ENCODE assay signal across 8 mouse cellular contexts in the genomic region with DNA sequence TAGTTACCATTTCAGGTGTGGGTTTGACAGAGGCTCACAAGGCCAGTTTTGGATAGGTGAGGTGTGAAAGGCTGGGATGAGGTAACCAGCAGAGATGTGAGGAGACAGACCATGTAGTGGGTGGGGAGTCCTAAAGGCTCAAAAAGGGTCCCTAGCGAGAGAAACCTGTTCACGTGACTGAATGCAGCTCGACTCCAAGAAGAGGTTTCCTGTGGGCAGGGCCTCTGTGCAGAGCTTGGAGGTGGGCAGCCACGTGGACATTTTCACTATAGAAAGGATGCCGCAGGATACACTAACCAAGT. TPM values are rescaled to one million over a fixed set of nuclear protein-coding genes. Genes with fewer than 3 reads are reported as not detected.
DNase-seq lines count a peak whose midpoint lies in the region; ATAC-seq and TF ChIP-seq lines count a peak whose summit lies in the region.
"Had no signal": no experiment of that assay in that cellular context is flagged by ENCODE, and none has a peak within 500 bp of the region (broad histone marks: within the 10 kb centered on the region; RNA-seq: fewer than 3 reads in every experiment).

No protein-coding gene starts in this region.

- TF ChIP-seq CTCF in lung, postnatal 0 days (IDR thresholded peaks at IDR 0.05) = no peak
- no peak for TF ChIP-seq CTCF in small intestine, adult 2 months (IDR thresholded peaks at IDR 0.05; ENCODE audit: extremely low read depth, insufficient read length, insufficient replicate concordance, low read depth, low read length)

- H3K9ac ChIP-seq in lung, postnatal 0 days (replicated peaks; ENCODE audit: low read depth) = no peak overlapping the region
- H3K9ac ChIP-seq in limb, embryonic 12.5 days (replicated peaks) = 0 out of 2 replicates have a peak overlapping the region, but pooled peaks have one; percentile 18

- H3K9me3 ChIP-seq in lung, postnatal 0 days (ENCODE audit: low read length) = no peaks in the 10 kb centered on the region
- no peaks in the 10 kb centered on the region for H3K9me3 ChIP-seq in forebrain, embryonic 10.5 days
- H3K9me3 ChIP-seq in limb, embryonic 12.5 days = no peaks in the 10 kb centered on the region

- no peaks in the 10 kb centered on the region for H3K27me3 ChIP-seq in lung, postnatal 0 days (replicated peaks; ENCODE audit: insufficient read depth, low read length)
- no peaks in the 10 kb centered on the region for H3K27me3 ChIP-seq in forebrain, embryonic 10.5 days (ENCODE audit: poor library complexity, severe bottlenecking)
- H3K27me3 ChIP-seq in limb, embryonic 12.5 days = no peaks in the 10 kb centered on the region
- no peaks in the 10 kb centered on the region for H3K27me3 ChIP-seq in small intestine, adult 2 months (ENCODE audit: control insufficient read depth, insufficient read depth, low read length)

- WGBS in lung, postnatal 0 days = 1% methylated on average over 5 of the region's 5 CpGs
- WGBS in forebrain, embryonic 10.5 days = 0% methylated on average over 5 of the region's 5 CpGs
- 0% methylated on average over 5 of the region's 5 CpGs for WGBS in limb, embryonic 12.5 days
- under 1% methylated on average over 5 of the region's 5 CpGs for whole genome bisulfite sequencing in small intestine, adult 2 months

- H3K4me3 ChIP-seq in lung, postnatal 0 days (ENCODE audit: low read depth, low read length) = peak overlapping the region; percentile 81
- peak overlapping the region; percentile 76 for H3K4me3 ChIP-seq in forebrain, embryonic 10.5 days
- H3K4me3 ChIP-seq in limb, embryonic 12.5 days (replicated peaks) = peak overlapping the region; percentile 62
- peak overlapping the region; percentile 75 for H3K4me3 ChIP-seq in small intestine, adult 2 months (ENCODE audit: low read depth, low read length)

- no peaks in the 10 kb centered on the region for H3K36me3 ChIP-seq in lung, postnatal 0 days (ENCODE audit: insufficient read depth, low read length)
- peaks cover 16% of the 10 kb centered on the region for H3K36me3 ChIP-seq in forebrain, embryonic 10.5 days (replicated peaks)
- peaks cover 12% of the 10 kb centered on the region; the same call in 1 of the 2 replicates for H3K36me3 ChIP-seq in limb, embryonic 12.5 days
- peaks cover 6% of the 10 kb centered on the region for H3K36me3 ChIP-seq in small intestine, adult 2 months (ENCODE audit: control insufficient read depth, insufficient read depth, low read length)

- peak overlapping the region; percentile 68 for H3K4me2 ChIP-seq in lung, postnatal 0 days (replicated peaks; ENCODE audit: low read depth, low read length)
- peak overlapping the region; percentile 81 for H3K4me2 ChIP-seq in limb, embryonic 12.5 days

- no peak for ATAC-seq in lung, postnatal 0 days
- ATAC-seq in limb, embryonic 12.5 days (ENCODE audit: insufficient number of reproducible peaks, insufficient read depth, low FRiP score, low TSS enrichment, low read depth) = no peak; the same call in 1 of the 2 replicates

- peaks cover 4% of the 10 kb centered on the region; the same call in 1 of the 2 replicates for H3K4me1 ChIP-seq in lung, postnatal 0 days (ENCODE audit: insufficient read depth, low read depth, low read length)
- H3K4me1 ChIP-seq in forebrain, embryonic 10.5 days = peaks cover 17% of the 10 kb centered on the region
- H3K4me1 ChIP-seq in limb, embryonic 12.5 days (replicated peaks) = peaks cover 14% of the 10 kb centered on the region
- H3K4me1 ChIP-seq in small intestine, adult 2 months (ENCODE audit: control insufficient read depth, insufficient read depth, insufficient read length, low read length) = peaks cover 3% of the 10 kb centered on the region; the same call in 1 of the 2 replicates

- intact Hi-C loops in left cerebral cortex, postnatal 36 days (cut with DNase I) = loop anchor here (5.0 kb wide), 1 partner anchor 187 kb away; no protein-coding TSS in a partner anchor

- DNase-seq in lung, postnatal 0 days (ENCODE audit: low spot score) = no peak
- DNase-seq in lung, adult 18-20 months = no peak
- DNase-seq in forebrain, embryonic 10.5 days (ENCODE audit: extremely low spot score, low spot score) = no peak
- DNase-seq in left cerebral cortex, postnatal 36 days (ENCODE audit: low spot score in 2 of 2) = no peak
- DNase-seq in kidney, adult 18-20 months = no peak

- peak overlapping the region; percentile 0; the same call in 1 of the 2 replicates for H3K27ac ChIP-seq in lung, postnatal 0 days (ENCODE audit: low read length)
- H3K27ac ChIP-seq in forebrain, embryonic 10.5 days = peak overlapping the region; percentile 95
- H3K27ac ChIP-seq in limb, embryonic 12.5 days = peak overlapping the region; percentile 56
- H3K27ac ChIP-seq in small intestine, adult 2 months (ENCODE audit: insufficient read depth, low read depth, low read length) = no peak overlapping the region

- TF ChIP-seq POLR2A in small intestine, adult 2 months (IDR thresholded peaks at IDR 0.05; ENCODE audit: low read depth, low read length) = no peak

- TF ChIP-seq EP300 in lung, postnatal 0 days (IDR thresholded peaks at IDR 0.05) = no peak

RNA-seq across cellular contexts. Expression of a gene that starts 0.4 kb away (rescaled TPM):
- 4.5 and 6.1 TPM in 2 replicates for polyA plus RNA-seq in lung, postnatal 0 days (2015; fragmentation: Nextera tagmentation; extraction: Ambion mirVana)
- 5.3 and 6.6 TPM in 2 replicates for polyA plus RNA-seq in forebrain, embryonic 10.5 days (2016; fragmentation: Nextera tagmentation; extraction: Ambion mirVana)
- 9.5 and 10.6 TPM in 2 replicates for polyA plus RNA-seq in limb, embryonic 12.5 days (2016; fragmentation: Nextera tagmentation; extraction: Ambion mirVana)
- 12.5 and 27.9 TPM in 2 replicates for polyA plus RNA-seq in small intestine, adult 2 months (2012; rRNA removed)
- 10 to 100 TPM; 24.5 to 28.6 TPM for total RNA-seq in left cerebral cortex, postnatal 36 days (2021)

RNA-seq across cellular contexts. Expression of a gene that starts 0.7 kb away (rescaled TPM):
- 18.3 and 20.3 TPM in 2 replicates for polyA plus RNA-seq in lung, postnatal 0 days (2015; fragmentation: Nextera tagmentation; extraction: Ambion mirVana)
- polyA plus RNA-seq in forebrain, embryonic 10.5 days (2016; fragmentation: Nextera tagmentation; extraction: Ambion mirVana) = 23.0 and 25.1 TPM in 2 replicates
- polyA plus RNA-seq in limb, embryonic 12.5 days (2016; fragmentation: Nextera tagmentation; extraction: Ambion mirVana) = 16.3 and 17.5 TPM in 2 replicates
- 8.6 and 13.1 TPM in 2 replicates for polyA plus RNA-seq in small intestine, adult 2 months (2012; rRNA removed)
- 1 to 10 TPM; 7.9 to 8.0 TPM for total RNA-seq in left cerebral cortex, postnatal 36 days (2021)

RNA-seq across cellular contexts. Expression of a gene that starts 25.3 kb away (rescaled TPM):
- polyA plus RNA-seq in lung, postnatal 0 days (2015; fragmentation: Nextera tagmentation; extraction: Ambion mirVana) = 28.9 and 29.3 TPM in 2 replicates
- polyA plus RNA-seq in forebrain, embryonic 10.5 days (2016; fragmentation: Nextera tagmentation; extraction: Ambion mirVana) = 28.2 and 29.9 TPM in 2 replicates
- 36.3 and 40.1 TPM in 2 replicates for polyA plus RNA-seq in limb, embryonic 12.5 days (2016; fragmentation: Nextera tagmentation; extraction: Ambion mirVana)
- polyA plus RNA-seq in small intestine, adult 2 months (2012; rRNA removed) = 16.4 and 20.8 TPM in 2 replicates
- total RNA-seq in left cerebral cortex, postnatal 36 days (2021) = 10 to 100 TPM; 20.4 to 27.7 TPM

RNA-seq across cellular contexts. Expression of a gene that starts 33.2 kb away (rescaled TPM):
- polyA plus RNA-seq in lung, postnatal 0 days (2015; fragmentation: Nextera tagmentation; extraction: Ambion mirVana) = 15.8 and 18.7 TPM in 2 replicates
- polyA plus RNA-seq in forebrain, embryonic 10.5 days (2016; fragmentation: Nextera tagmentation; extraction: Ambion mirVana) = 48.0 and 50.6 TPM in 2 replicates
- polyA plus RNA-seq in limb, embryonic 12.5 days (2016; fragmentation: Nextera tagmentation; extraction: Ambion mirVana) = 68.4 and 75.2 TPM in 2 replicates
- 15.3 and 23.9 TPM in 2 replicates for polyA plus RNA-seq in small intestine, adult 2 months (2012; rRNA removed)
- 10 to 100 TPM; 48.1 to 62.7 TPM for total RNA-seq in left cerebral cortex, postnatal 36 days (2021)

RNA-seq across cellular contexts. Expression of a gene that starts 43.7 kb away (rescaled TPM):
- not detected in 2 replicates for polyA plus RNA-seq in lung, postnatal 0 days (2015; fragmentation: Nextera tagmentation; extraction: Ambion mirVana)
- 0.09 TPM in 1 of 2 replicates, not detected in the other for polyA plus RNA-seq in forebrain, embryonic 10.5 days (2016; fragmentation: Nextera tagmentation; extraction: Ambion mirVana)
- polyA plus RNA-seq in limb, embryonic 12.5 days (2016; fragmentation: Nextera tagmentation; extraction: Ambion mirVana) = 0.39 and 0.41 TPM in 2 replicates
- polyA plus RNA-seq in small intestine, adult 2 months (2012; rRNA removed) = not detected in 2 replicates
- total RNA-seq in left cerebral cortex, postnatal 36 days (2021) = not detected
- polyA plus RNA-seq: urinary bladder, adult 2 months had no signal
